Comparison of ENCODE assay signal across 23 mouse cellular contexts in the genomic region with DNA sequence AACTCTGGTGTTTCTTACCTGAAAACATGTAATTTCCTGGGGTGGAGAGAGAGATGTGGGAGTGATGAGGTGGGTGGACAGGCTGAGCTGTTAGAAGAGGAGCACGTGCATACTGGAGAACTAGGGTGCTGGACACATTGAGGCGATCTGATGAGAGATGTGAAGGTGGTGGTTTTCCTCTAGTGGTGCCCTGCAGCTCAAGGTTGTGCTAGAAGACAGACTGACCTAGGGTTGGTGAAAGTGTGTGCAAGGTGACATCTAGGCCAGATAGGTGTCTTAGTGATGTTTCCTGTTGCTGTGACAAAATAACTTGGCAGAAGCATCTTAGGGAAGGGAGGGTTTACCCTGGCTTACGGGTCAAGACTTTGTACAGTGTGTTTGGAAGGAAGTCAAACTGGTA. TPM values are rescaled to one million over a fixed set of nuclear protein-coding genes. Genes with fewer than 3 reads are reported as not detected.
DNase-seq lines count a peak whose midpoint lies in the region; ATAC-seq and TF ChIP-seq lines count a peak whose summit lies in the region.
"Had no signal": no experiment of that assay in that cellular context is flagged by ENCODE, and none has a peak within 500 bp of the region (broad histone marks: within the 10 kb centered on the region; RNA-seq: fewer than 3 reads in every experiment).

No protein-coding gene starts in this region.

- intact Hi-C loops in heart, postnatal 14 days (cut with DNase I), result no loop called here

- no peaks in the 10 kb centered on the region for H3K9me3 ChIP-seq in liver, postnatal 0 days (ENCODE audit: low read length)
- H3K9me3 ChIP-seq: embryonic facial prominence, embryonic 13.5 days; embryonic facial prominence, embryonic 15.5 days; forebrain, embryonic 10.5 days; forebrain, embryonic 12.5 days had no signal

- H3K4me3 ChIP-seq in liver, adult 2 months (ENCODE audit: insufficient read depth, low read depth, low read length), result no peak overlapping the region
- H3K4me3 ChIP-seq in liver, postnatal 0 days (ENCODE audit: low read depth, low read length), result no peak overlapping the region
- H3K4me3 ChIP-seq: embryonic facial prominence, embryonic 13.5 days; embryonic facial prominence, embryonic 15.5 days; erythroblast, embryonic 14.5 days; forebrain, embryonic 10.5 days; forebrain, embryonic 12.5 days had no signal

- peaks cover 7% of the 10 kb centered on the region; the same call in 1 of the 2 replicates for H3K4me1 ChIP-seq in liver, adult 2 months (ENCODE audit: control insufficient read depth, insufficient read depth, low read length)
- H3K4me1 ChIP-seq in liver, postnatal 0 days (ENCODE audit: insufficient read depth), result 0 out of 2 replicates have a peak, but pooled peaks cover 2% of the 10 kb centered on the region
- H3K4me1 ChIP-seq: forebrain, embryonic 10.5 days; forebrain, embryonic 12.5 days had no signal

- H3K27ac ChIP-seq in liver, adult 2 months (replicated peaks; ENCODE audit: insufficient read depth, low read depth, low read length), result no peak overlapping the region
- no peak overlapping the region for H3K27ac ChIP-seq in liver, postnatal 0 days (ENCODE audit: low read depth)
- H3K27ac ChIP-seq: embryonic facial prominence, embryonic 13.5 days; embryonic facial prominence, embryonic 15.5 days; forebrain, embryonic 10.5 days; forebrain, embryonic 12.5 days had no signal

- H3K4me2 ChIP-seq in liver, postnatal 0 days (ENCODE audit: low read depth, low read length), result no peak overlapping the region
- H3K4me2 ChIP-seq: embryonic facial prominence, embryonic 13.5 days; embryonic facial prominence, embryonic 15.5 days; forebrain, embryonic 12.5 days had no signal

- TF ChIP-seq EP300 in liver, postnatal 0 days (IDR thresholded peaks at IDR 0.05; ENCODE audit: low read depth), result no peak

- H3K36me3 ChIP-seq in liver, adult 2 months (ENCODE audit: control insufficient read depth, insufficient read depth, low read length), result peaks cover 31% of the 10 kb centered on the region
- peaks cover 22% of the 10 kb centered on the region for H3K36me3 ChIP-seq in liver, postnatal 0 days (replicated peaks; ENCODE audit: insufficient read depth, low read length)

- no peak for ATAC-seq in liver, postnatal 0 days
- ATAC-seq in megakaryocyte, adult 5-6 weeks (ENCODE audit: poor library complexity, severe bottlenecking), result peak; percentile 54
- ATAC-seq: forebrain, embryonic 14.5 days had no signal

- 72% methylated on average over 3 of the region's 3 CpGs for WGBS in liver, adult 2 months
- WGBS in liver, postnatal 0 days (ENCODE audit: insufficient replicate concordance), result 82% methylated on average over 3 of the region's 3 CpGs

- H3K27me3 ChIP-seq in liver, adult 2 months (ENCODE audit: control insufficient read depth, insufficient read depth, low read length), result no peaks in the 10 kb centered on the region
- H3K27me3 ChIP-seq in liver, postnatal 0 days (ENCODE audit: insufficient read depth, low read length), result no peaks in the 10 kb centered on the region
- H3K27me3 ChIP-seq: embryonic facial prominence, embryonic 13.5 days; embryonic facial prominence, embryonic 15.5 days; forebrain, embryonic 12.5 days had no signal

- TF ChIP-seq POLR2A in liver, adult 2 months (IDR thresholded peaks at IDR 0.05; ENCODE audit: extremely low read depth, insufficient read depth, low read length), result no peak

- no peaks in the 10 kb centered on the region for H3K79me2 ChIP-seq in liver, adult 2 months (ENCODE audit: control insufficient read depth, insufficient read depth, low read length)

- peak; percentile 76 for DNase-seq in heart, adult 11 months
- no peak for DNase-seq in heart, postnatal 14 days
- peak; percentile 39 for DNase-seq in liver, adult 2 months (ENCODE audit: extremely low read depth, low read depth, low spot score)
- no peak for DNase-seq in liver, postnatal 0 days
- DNase-seq in natural killer cell, adult 2 months (ENCODE audit: low spot score in 2 of 2), result peak; percentile 9 to 42
- DNase-seq in spleen, postnatal 14 days (ENCODE audit: low spot score in 2 of 2), result no peak
- DNase-seq: adrenal gland, adult 2 months; adrenal gland, postnatal 10 days; adrenal gland, postnatal 25 days; cerebellum, adult 11 months; cerebellum, adult 18-20 months; cerebellum, adult 8-10 months; cerebellum, adult 9-11 months; cerebellum, postnatal 14 days; cerebellum, postnatal 36 days; embryo, embryonic 11 days had no signal

- no peak for TF ChIP-seq CTCF in liver, adult 2 months (IDR thresholded peaks at IDR 0.05; ENCODE audit: low read depth, low read length)
- TF ChIP-seq CTCF in liver, postnatal 0 days (IDR thresholded peaks at IDR 0.05; ENCODE audit: low read depth), result no peak

- no peak overlapping the region for H3K9ac ChIP-seq in liver, adult 2 months (ENCODE audit: low read depth, low read length)
- H3K9ac ChIP-seq in liver, postnatal 0 days (replicated peaks), result no peak overlapping the region
- H3K9ac ChIP-seq: embryonic facial prominence, embryonic 13.5 days; embryonic facial prominence, embryonic 15.5 days; forebrain, embryonic 12.5 days had no signal

RNA-seq across cellular contexts. Expression of gene Trp53bp2, which starts 23.1 kb away (rescaled TPM):
- total RNA-seq in heart, postnatal 14 days (2021), result 10 to 100 TPM; 12.6 to 15.5 TPM
- 5.0 and 6.0 TPM in 2 replicates for total RNA-seq in liver, adult 2 months (2014; rRNA removed)
- polyA plus RNA-seq in liver, adult 2 months (2012; rRNA removed), result 5.7 and 7.2 TPM in 2 replicates
- polyA plus RNA-seq in liver, postnatal 0 days (2015; fragmentation: Nextera tagmentation; extraction: Ambion mirVana), result 3.3 and 4.1 TPM in 2 replicates
- total RNA-seq in megakaryocyte, adult 5-6 weeks (2015), result 16.4 and 20.1 TPM in 2 replicates
- total RNA-seq in megakaryocyte, adult 5-6 weeks (2017), result 9.0 and 9.4 TPM in 2 replicates

Comparison
In these comparisons a context has a peak if more than half of its experiments do, and no peak if none do; other contexts are left out.
1. DNase-seq: peak in heart, adult 11 months (single experiment), liver, adult 2 months (single experiment) and natural killer cell, adult 2 months (2 of 2); none in heart, postnatal 14 days (0 of 2), liver, postnatal 0 days (single experiment) and spleen, postnatal 14 days (0 of 2).